Mouse (Mus musculus): ENCODE data around the gene Kpna3.

Kpna3 gene

GRCm38 (mm10) chr14:61320765-61321164, 118.9 kb downstream of the Kpna3 start:
- DNase-seq (ENCODE audit: low read depth, low spot score): no peak

- DNase-seq (ENCODE audit: low read depth, low spot score): peak; percentile 95
Measured at GRCm38 (mm10) chr14:61316861-61317260, 122.8 kb downstream of the Kpna3 start.

Data from R1 (cell line).